Mouse (Mus musculus): ENCODE results near the gene Rabl3. TPM values are rescaled to one million over a fixed set of nuclear protein-coding genes. Genes with fewer than 3 reads are reported as not detected.

Gene Rabl3
- polyA plus RNA-seq, 1 experiment from 2014 or later = 31.0 TPM

GRCm38 (mm10) chr16:37518662-37519061 is 21.0 kb upstream of the Rabl3 start:
- no peaks in the 10 kb centered on the region for H3K4me1 ChIP-seq (ENCODE audit: control insufficient read depth, insufficient read depth, low read length)
- no peak for ATAC-seq
- 83% methylated on average over 2 of the region's 2 CpGs for WGBS
- H3K27me3 ChIP-seq (replicated peaks; ENCODE audit: control insufficient read depth, insufficient read depth, low read length) = no peaks in the 10 kb centered on the region
- no peak overlapping the region for H3K9ac ChIP-seq (ENCODE audit: low read depth, low read length)
- no peak overlapping the region for H3K4me3 ChIP-seq (ENCODE audit: low read length)
- peaks cover 11% of the 10 kb centered on the region for H3K36me3 ChIP-seq (ENCODE audit: control insufficient read depth, insufficient read depth, low read length)
- H3K9me3 ChIP-seq (ENCODE audit: control insufficient read depth, low read length) = peaks cover 2% of the 10 kb centered on the region; the same call in 1 of the 2 replicates
- no peak overlapping the region for H3K4me2 ChIP-seq (ENCODE audit: low read depth, low read length)
- H3K27ac ChIP-seq (ENCODE audit: low read length) = no peak overlapping the region

GRCm38 (mm10) chr16:37519721-37520120 is 20.0 kb upstream of the Rabl3 start:
- H3K9ac ChIP-seq (ENCODE audit: low read depth, low read length) = no peak overlapping the region
- H3K4me1 ChIP-seq (ENCODE audit: control insufficient read depth, insufficient read depth, low read length) = no peaks in the 10 kb centered on the region
- 97% methylated on average over 1 of the region's 1 CpGs for WGBS
- H3K4me2 ChIP-seq (ENCODE audit: low read depth, low read length) = no peak overlapping the region
- no peak for ATAC-seq
- no peaks in the 10 kb centered on the region for H3K27me3 ChIP-seq (replicated peaks; ENCODE audit: control insufficient read depth, insufficient read depth, low read length)
- H3K9me3 ChIP-seq (ENCODE audit: control insufficient read depth, low read length) = peaks cover 4% of the 10 kb centered on the region; the same call in 1 of the 2 replicates
- no peak overlapping the region for H3K4me3 ChIP-seq (ENCODE audit: low read length)
- no peak overlapping the region for H3K27ac ChIP-seq (ENCODE audit: low read length)
- peaks cover 16% of the 10 kb centered on the region for H3K36me3 ChIP-seq (ENCODE audit: control insufficient read depth, insufficient read depth, low read length)

- whole genome bisulfite sequencing = 91% methylated on average over 2 of the region's 2 CpGs
- H3K27me3 ChIP-seq (replicated peaks; ENCODE audit: control insufficient read depth, insufficient read depth, low read length) = no peaks in the 10 kb centered on the region
- H3K4me3 ChIP-seq (ENCODE audit: low read length) = no peak overlapping the region
- H3K9me3 ChIP-seq (ENCODE audit: control insufficient read depth, low read length) = peaks cover 4% of the 10 kb centered on the region; the same call in 1 of the 2 replicates
- H3K27ac ChIP-seq (ENCODE audit: low read length) = no peak overlapping the region
- no peak for ATAC-seq
- H3K4me2 ChIP-seq (ENCODE audit: low read depth, low read length) = no peak overlapping the region
- no peaks in the 10 kb centered on the region for H3K4me1 ChIP-seq (ENCODE audit: control insufficient read depth, insufficient read depth, low read length)
- no peak overlapping the region for H3K9ac ChIP-seq (ENCODE audit: low read depth, low read length)
- peaks cover 16% of the 10 kb centered on the region for H3K36me3 ChIP-seq (ENCODE audit: control insufficient read depth, insufficient read depth, low read length)
Observed at GRCm38 (mm10) chr16:37520190-37521040, 19.3 kb upstream of the Rabl3 start.

- Histone ChIP-seq H3K9me3 (ENCODE audit: control insufficient read depth, low read length) (peaks cover 4% of the 10 kb centered on the region; the same call in 1 of the 2 replicates), H3K4me1 (ENCODE audit: control insufficient read depth, insufficient read depth, low read length) (no peaks in the 10 kb centered on the region), H3K4me3 (ENCODE audit: low read length) (no peak overlapping the region), H3K27ac (ENCODE audit: low read length) (no peak overlapping the region), H3K9ac (ENCODE audit: low read depth, low read length) (no peak overlapping the region), H3K27me3 (replicated peaks; ENCODE audit: control insufficient read depth, insufficient read depth, low read length) (no peaks in the 10 kb centered on the region), H3K4me2 (ENCODE audit: low read depth, low read length) (no peak overlapping the region), H3K36me3 (ENCODE audit: control insufficient read depth, insufficient read depth, low read length) (peaks cover 16% of the 10 kb centered on the region)
- 93% methylated on average over 7 of the region's 7 CpGs for WGBS
- no peak for ATAC-seq
Observed at GRCm38 (mm10) chr16:37522100-37522697, 17.5 kb upstream of the Rabl3 start.

- Histone ChIP-seq H3K9me3 (ENCODE audit: control insufficient read depth, low read length) (peaks cover 4% of the 10 kb centered on the region; the same call in 1 of the 2 replicates), H3K9ac (ENCODE audit: low read depth, low read length) (no peak overlapping the region), H3K36me3 (ENCODE audit: control insufficient read depth, insufficient read depth, low read length) (peaks cover 16% of the 10 kb centered on the region), H3K4me3 (ENCODE audit: low read length) (no peak overlapping the region), H3K27ac (ENCODE audit: low read length) (no peak overlapping the region), H3K4me2 (ENCODE audit: low read depth, low read length) (no peak overlapping the region), H3K27me3 (replicated peaks; ENCODE audit: control insufficient read depth, insufficient read depth, low read length) (no peaks in the 10 kb centered on the region), H3K4me1 (ENCODE audit: control insufficient read depth, insufficient read depth, low read length) (no peaks in the 10 kb centered on the region)
- no peak for ATAC-seq
- 77% methylated on average over 2 of the region's 2 CpGs for WGBS
Observed at GRCm38 (mm10) chr16:37525121-37525520, 14.6 kb upstream of the Rabl3 start.

- 94% methylated on average over 3 of the region's 3 CpGs for WGBS
Observed at GRCm38 (mm10) chr16:37526688-37527223, 12.9 kb upstream of the Rabl3 start.

GRCm38 (mm10) chr16:37530170-37530569 is 9.5 kb upstream of the Rabl3 start:
- ATAC-seq = no peak
- H3K36me3 ChIP-seq (ENCODE audit: control insufficient read depth, insufficient read depth, low read length) = no peaks in the 10 kb centered on the region
- H3K27ac ChIP-seq (ENCODE audit: low read length) = no peak overlapping the region
- 87% methylated on average over 6 of the region's 6 CpGs for WGBS
- H3K4me3 ChIP-seq (ENCODE audit: low read length) = no peak overlapping the region
- no peak overlapping the region for H3K4me2 ChIP-seq (ENCODE audit: low read depth, low read length)
- no peak overlapping the region for H3K9ac ChIP-seq (ENCODE audit: low read depth, low read length)
- H3K9me3 ChIP-seq (ENCODE audit: control insufficient read depth, low read length) = no peaks in the 10 kb centered on the region
- no peaks in the 10 kb centered on the region for H3K4me1 ChIP-seq (ENCODE audit: control insufficient read depth, insufficient read depth, low read length)
- H3K27me3 ChIP-seq (replicated peaks; ENCODE audit: control insufficient read depth, insufficient read depth, low read length) = no peaks in the 10 kb centered on the region

More at GRCm38 (mm10) chr16:37526688-37527223, 12.9 kb upstream of the Rabl3 start:
- no peak overlapping the region for H3K27ac ChIP-seq (ENCODE audit: low read length)
- H3K9me3 ChIP-seq (ENCODE audit: control insufficient read depth, low read length) = peaks cover 4% of the 10 kb centered on the region; the same call in 1 of the 2 replicates
- no peak for ATAC-seq
- H3K4me2 ChIP-seq (ENCODE audit: low read depth, low read length) = no peak overlapping the region
- H3K27me3 ChIP-seq (replicated peaks; ENCODE audit: control insufficient read depth, insufficient read depth, low read length) = no peaks in the 10 kb centered on the region
- H3K4me3 ChIP-seq (ENCODE audit: low read length) = no peak overlapping the region
- H3K4me1 ChIP-seq (ENCODE audit: control insufficient read depth, insufficient read depth, low read length) = no peaks in the 10 kb centered on the region
- H3K36me3 ChIP-seq (ENCODE audit: control insufficient read depth, insufficient read depth, low read length) = peaks cover 9% of the 10 kb centered on the region
- no peak overlapping the region for H3K9ac ChIP-seq (ENCODE audit: low read depth, low read length)

GRCm38 (mm10) chr16:37532046-37532445 is 7.6 kb upstream of the Rabl3 start:
- Histone ChIP-seq H3K4me3 (ENCODE audit: low read length) (no peak overlapping the region), H3K9me3 (ENCODE audit: control insufficient read depth, low read length) (no peaks in the 10 kb centered on the region), H3K36me3 (ENCODE audit: control insufficient read depth, insufficient read depth, low read length) (no peaks in the 10 kb centered on the region), H3K4me1 (ENCODE audit: control insufficient read depth, insufficient read depth, low read length) (no peaks in the 10 kb centered on the region), H3K27me3 (replicated peaks; ENCODE audit: control insufficient read depth, insufficient read depth, low read length) (no peaks in the 10 kb centered on the region), H3K4me2 (ENCODE audit: low read depth, low read length) (no peak overlapping the region), H3K27ac (ENCODE audit: low read length) (no peak overlapping the region), H3K9ac (ENCODE audit: low read depth, low read length) (no peak overlapping the region)
- no peak for ATAC-seq
- WGBS = 89% methylated on average over 1 of the region's 1 CpGs

GRCm38 (mm10) chr16:37533369-37534068 is 6.2 kb upstream of the Rabl3 start:
- Histone ChIP-seq H3K9me3 (ENCODE audit: control insufficient read depth, low read length) (no peaks in the 10 kb centered on the region), H3K4me1 (ENCODE audit: control insufficient read depth, insufficient read depth, low read length) (peaks cover 2% of the 10 kb centered on the region; the same call in 1 of the 2 replicates), H3K36me3 (ENCODE audit: control insufficient read depth, insufficient read depth, low read length) (no peaks in the 10 kb centered on the region), H3K4me2 (ENCODE audit: low read depth, low read length) (no peak overlapping the region), H3K4me3 (ENCODE audit: low read length) (no peak overlapping the region), H3K27ac (ENCODE audit: low read length) (peak overlapping the region; percentile 33; the same call in 1 of the 2 replicates), H3K27me3 (replicated peaks; ENCODE audit: control insufficient read depth, insufficient read depth, low read length) (no peaks in the 10 kb centered on the region), H3K9ac (ENCODE audit: low read depth, low read length) (no peak overlapping the region)
- ATAC-seq = peak; percentile 89
- 65% methylated on average over 8 of the region's 8 CpGs for WGBS

All from intestine, embryonic 16.5 days (tissue).